Mouse (Mus musculus) liver, adult 2 months (tissue): ENCODE measurements around the gene Dlg2. TPM values are rescaled to one million over a fixed set of nuclear protein-coding genes. Genes with fewer than 3 reads are reported as not detected.

Experiments
- DNase-seq: peaks from one replicate; pipeline ENCODE4 v3.0.0-alpha.2; 2011; ENCODE audit warnings: low read depth, low spot score; ENCODE audit errors: extremely low read depth
- H3K27ac ChIP-seq: fragments of 200-500 bp; replicated peaks from 2 replicates; pipeline ENCODE4 v1.5.1; 2012; ENCODE audit warnings: low read depth, mild to moderate bottlenecking, control low read depth, inconsistent platforms, low read length; ENCODE audit not compliant: insufficient read depth
- H3K27me3 ChIP-seq: fragments of 200-500 bp; 2 replicates; pipeline ENCODE4 v1.6.1; 2012; ENCODE audit warnings: mild to moderate bottlenecking, moderate library complexity, low read length, inconsistent platforms; ENCODE audit not compliant: control insufficient read depth, insufficient read depth
- H3K36me3 ChIP-seq: fragments of 200-500 bp; 2 replicates; pipeline ENCODE4 v1.6.1; 2012; ENCODE audit warnings: low read length, inconsistent platforms; ENCODE audit not compliant: control insufficient read depth, insufficient read depth
- H3K4me1 ChIP-seq: fragments of 200-500 bp; 2 replicates; pipeline ENCODE4 v1.6.1; 2011; ENCODE audit warnings: low read length; ENCODE audit not compliant: control insufficient read depth, insufficient read depth
- H3K4me3 ChIP-seq: fragments of 200-500 bp; 2 replicates; pipeline ENCODE4 v1.5.1; 2011; ENCODE audit warnings: low read depth, mild to moderate bottlenecking, control low read depth, low read length, moderate library complexity; ENCODE audit not compliant: insufficient read depth
- H3K79me2 ChIP-seq: fragments of 200-500 bp; 2 replicates; pipeline ENCODE4 v1.6.1; 2012; ENCODE audit warnings: inconsistent platforms, mild to moderate bottlenecking, low read length, moderate library complexity; ENCODE audit not compliant: control insufficient read depth, insufficient read depth
- H3K9ac ChIP-seq: fragments of 200-500 bp; 2 replicates; pipeline ENCODE4 v1.6.1; 2012; ENCODE audit warnings: low read depth, mild to moderate bottlenecking, control low read depth, inconsistent platforms, low read length
- CTCF ChIP-seq: fragments of 200-500 bp; IDR thresholded peaks from 2 replicates; pipeline ENCODE4 v1.5.1; 2011; ENCODE audit warnings: low read depth, low read length, control low read depth
- POLR2A ChIP-seq: fragments of 200-500 bp; IDR thresholded peaks from 2 replicates; pipeline ENCODE4 v1.6.1; 2011; ENCODE audit warnings: low read length, control low read depth; ENCODE audit not compliant: insufficient read depth; ENCODE audit errors: extremely low read depth
- WGBS: fragments of 180-500 bp; shearing (Covaris S2); methylation state at CpG from one replicate; pipeline ENCODE4 v1.1.7; 2018; 5-methylcytosine and 5-hydroxymethylcytosine counted together
- polyA plus RNA-seq: library from polyadenylated mRNA; depleted of rRNA; stranded (reverse); fragments of >200 nt; gene quantifications from 2 replicates; pipeline ENCODE4 v1.2.3, GENCODE M21; 2012
- total RNA-seq: library from RNA; depleted of rRNA; stranded (reverse); fragments of >200 nt; gene quantifications from 2 replicates; pipeline ENCODE4 v1.2.3, GENCODE M21; 2014

The Dlg2 gene
- total and polyA plus RNA-seq, 2 experiments = 0.65 TPM; not detected in 1

- no peak overlapping the region for H3K9ac ChIP-seq
- DNase-seq = no peak
- no peaks in the 10 kb centered on the region for H3K4me1 ChIP-seq
- no peak overlapping the region for H3K4me3 ChIP-seq
- no peaks in the 10 kb centered on the region for H3K27me3 ChIP-seq
- H3K27ac ChIP-seq = no peak overlapping the region
- H3K79me2 ChIP-seq = no peaks in the 10 kb centered on the region
- H3K36me3 ChIP-seq = no peaks in the 10 kb centered on the region
- no peak for TF ChIP-seq CTCF
- WGBS = 73% methylated on average over 4 of the region's 4 CpGs
These were observed 1529.4 kb downstream of the Dlg2 start for GRCm38 (mm10) chr7:92005681-92006425.

- Histone ChIP-seq H3K79me2 (no peaks in the 10 kb centered on the region), H3K27me3 (no peaks in the 10 kb centered on the region), H3K4me3 (no peak overlapping the region), H3K27ac (no peak overlapping the region), H3K9ac (no peak overlapping the region), H3K4me1 (no peaks in the 10 kb centered on the region), H3K36me3 (no peaks in the 10 kb centered on the region)
- WGBS = 93% methylated on average over 1 of the region's 1 CpGs
- TF ChIP-seq POLR2A = no peak
- TF ChIP-seq CTCF = no peak
- DNase-seq = no peak
These were observed 1532.2 kb downstream of the Dlg2 start for GRCm38 (mm10) chr7:92008702-92009101.

GRCm38 (mm10) chr7:92024928-92025327 lies 1548.5 kb downstream of the Dlg2 start:
- 55% methylated on average over 1 of the region's 1 CpGs for WGBS
- Histone ChIP-seq H3K9ac (no peak overlapping the region), H3K4me1 (0 out of 2 replicates have a peak, but pooled peaks cover 2% of the 10 kb centered on the region), H3K79me2 (no peaks in the 10 kb centered on the region), H3K27ac (no peak overlapping the region), H3K36me3 (no peaks in the 10 kb centered on the region), H3K4me3 (no peak overlapping the region), H3K27me3 (no peaks in the 10 kb centered on the region)
- no peak for TF ChIP-seq CTCF
- no peak for DNase-seq

GRCm38 (mm10) chr7:92025465-92026056 lies 1549.1 kb downstream of the Dlg2 start:
- H3K9ac ChIP-seq = no peak overlapping the region
- H3K27me3 ChIP-seq = no peaks in the 10 kb centered on the region
- no peak overlapping the region for H3K4me3 ChIP-seq
- peak; percentile 7 for DNase-seq
- no peaks in the 10 kb centered on the region for H3K36me3 ChIP-seq
- WGBS = 53% methylated on average over 2 of the region's 2 CpGs
- H3K79me2 ChIP-seq = no peaks in the 10 kb centered on the region
- TF ChIP-seq POLR2A = no peak
- no peak for TF ChIP-seq CTCF
- H3K4me1 ChIP-seq = 0 out of 2 replicates have a peak, but pooled peaks cover 2% of the 10 kb centered on the region
- H3K27ac ChIP-seq = no peak overlapping the region

GRCm38 (mm10) chr7:92027049-92027448 lies 1550.6 kb downstream of the Dlg2 start:
- no peak overlapping the region for H3K27ac ChIP-seq
- WGBS = 38% methylated on average over 7 of the region's 7 CpGs
- H3K79me2 ChIP-seq = no peaks in the 10 kb centered on the region
- no peak overlapping the region for H3K9ac ChIP-seq
- TF ChIP-seq POLR2A = no peak
- TF ChIP-seq CTCF = peak; percentile 76
- H3K4me1 ChIP-seq = 0 out of 2 replicates have a peak, but pooled peaks cover 2% of the 10 kb centered on the region
- no peak overlapping the region for H3K4me3 ChIP-seq
- H3K36me3 ChIP-seq = no peaks in the 10 kb centered on the region
- no peak for DNase-seq
- H3K27me3 ChIP-seq = no peaks in the 10 kb centered on the region

- no peak overlapping the region for H3K27ac ChIP-seq
- H3K9ac ChIP-seq = no peak overlapping the region
- WGBS = 79% methylated on average over 2 of the region's 2 CpGs
- no peaks in the 10 kb centered on the region for H3K27me3 ChIP-seq
- no peaks in the 10 kb centered on the region for H3K36me3 ChIP-seq
- H3K4me3 ChIP-seq = no peak overlapping the region
- no peaks in the 10 kb centered on the region for H3K79me2 ChIP-seq
- DNase-seq = no peak
- no peaks in the 10 kb centered on the region for H3K4me1 ChIP-seq
- TF ChIP-seq CTCF (no peak), POLR2A (no peak)
These were observed 1557.8 kb downstream of the Dlg2 start for GRCm38 (mm10) chr7:92034256-92034655.
